ENCODE assay signal across 16 mouse cellular contexts in genomic region chr12:27018366-27018765, GRCm38 (mm10).
A peak's percentile ranks its signal among the peaks of the same experiment; 100 is the strongest.
DNase-seq lines count a peak whose midpoint lies in the region; ATAC-seq and TF ChIP-seq lines count a peak whose summit lies in the region.
"Had no signal": no experiment of that assay in that cellular context is flagged by ENCODE, and none has a peak within 500 bp of the region (broad histone marks: within the 10 kb centered on the region; RNA-seq: fewer than 3 reads in every experiment).

No protein-coding gene starts in this region.

- H3K9me3 ChIP-seq in neural tube, embryonic 12.5 days, result no peaks in the 10 kb centered on the region
- H3K9me3 ChIP-seq in hindbrain, embryonic 14.5 days (ENCODE audit: control insufficient read depth, low read length), result no peaks in the 10 kb centered on the region
- no peaks in the 10 kb centered on the region for H3K9me3 ChIP-seq in midbrain, embryonic 15.5 days
- H3K9me3 ChIP-seq: intestine, embryonic 15.5 days; limb, embryonic 15.5 days had no signal

- no peaks in the 10 kb centered on the region for H3K27me3 ChIP-seq in neural tube, embryonic 12.5 days (replicated peaks)
- no peaks in the 10 kb centered on the region for H3K27me3 ChIP-seq in hindbrain, embryonic 14.5 days (ENCODE audit: control insufficient read depth, insufficient read depth, low read length)
- H3K27me3 ChIP-seq in midbrain, embryonic 15.5 days (replicated peaks), result no peaks in the 10 kb centered on the region
- H3K27me3 ChIP-seq: intestine, embryonic 15.5 days; limb, embryonic 15.5 days had no signal

- peak overlapping the region; percentile 46; the same call in 1 of the 2 replicates for H3K27ac ChIP-seq in neural tube, embryonic 12.5 days
- peak overlapping the region; percentile 79 for H3K27ac ChIP-seq in hindbrain, embryonic 14.5 days
- H3K27ac ChIP-seq in midbrain, embryonic 15.5 days, result peak overlapping the region; percentile 78
- H3K27ac ChIP-seq in gastrocnemius, adult 2 months, result no peak overlapping the region
- H3K27ac ChIP-seq: intestine, embryonic 15.5 days; limb, embryonic 15.5 days had no signal

- H3K4me1 ChIP-seq in neural tube, embryonic 12.5 days, result peaks cover 12% of the 10 kb centered on the region
- H3K4me1 ChIP-seq in hindbrain, embryonic 14.5 days (replicated peaks; ENCODE audit: control insufficient read depth, insufficient read depth, low read length), result peaks cover 18% of the 10 kb centered on the region
- H3K4me1 ChIP-seq in midbrain, embryonic 15.5 days, result peaks cover 19% of the 10 kb centered on the region

- TF ChIP-seq CTCF in gastrocnemius, adult 2 months (IDR thresholded peaks at IDR 0.05), result no peak

- no peak overlapping the region for H3K4me3 ChIP-seq in neural tube, embryonic 12.5 days
- H3K4me3 ChIP-seq in hindbrain, embryonic 14.5 days (replicated peaks; ENCODE audit: low read length), result no peak overlapping the region
- H3K4me3 ChIP-seq in midbrain, embryonic 15.5 days, result no peak overlapping the region
- no peak overlapping the region for H3K4me3 ChIP-seq in gastrocnemius, adult 2 months
- H3K4me3 ChIP-seq: intestine, embryonic 15.5 days; limb, embryonic 15.5 days had no signal

- 63% methylated on average over 7 of the region's 7 CpGs for WGBS in neural tube, embryonic 12.5 days
- WGBS in hindbrain, embryonic 14.5 days, result 27% methylated on average over 7 of the region's 7 CpGs
- 36% methylated on average over 7 of the region's 7 CpGs for WGBS in midbrain, embryonic 15.5 days

- H3K9ac ChIP-seq in neural tube, embryonic 12.5 days, result no peak overlapping the region
- 0 out of 2 replicates have a peak overlapping the region, but pooled peaks have one; percentile 9 for H3K9ac ChIP-seq in hindbrain, embryonic 14.5 days
- H3K9ac ChIP-seq in midbrain, embryonic 15.5 days, result no peak overlapping the region
- H3K9ac ChIP-seq: intestine, embryonic 15.5 days; limb, embryonic 15.5 days; liver, postnatal 0 days had no signal

- H3K36me3 ChIP-seq in neural tube, embryonic 12.5 days, result no peaks in the 10 kb centered on the region
- no peaks in the 10 kb centered on the region for H3K36me3 ChIP-seq in hindbrain, embryonic 14.5 days (replicated peaks; ENCODE audit: control insufficient read depth, insufficient read depth)
- no peaks in the 10 kb centered on the region for H3K36me3 ChIP-seq in midbrain, embryonic 15.5 days (replicated peaks)
- H3K36me3 ChIP-seq: G1E; intestine, embryonic 15.5 days; limb, embryonic 15.5 days had no signal

- DNase-seq in neural tube, embryonic 10.5 days (ENCODE audit: extremely low spot score, low spot score), result no peak
- peak; percentile 59 for DNase-seq in hindbrain, embryonic 14.5 days (ENCODE audit: low spot score)
- DNase-seq in gastrocnemius, postnatal 36 days, result no peak
- no peak for DNase-seq in gastrocnemius, adult 2 months
- DNase-seq: adrenal gland, adult 8-10 months; cerebellum, adult 8-10 months; gastrocnemius, postnatal 10 days; heart, postnatal 14 days; liver, postnatal 0 days; lung, postnatal 4 days had no signal

- H3K4me2 ChIP-seq in neural tube, embryonic 12.5 days (replicated peaks), result no peak overlapping the region
- H3K4me2 ChIP-seq in hindbrain, embryonic 14.5 days (replicated peaks), result no peak overlapping the region
- H3K4me2 ChIP-seq in midbrain, embryonic 15.5 days, result 0 out of 2 replicates have a peak overlapping the region, but pooled peaks have one; percentile 10
- H3K4me2 ChIP-seq: intestine, embryonic 15.5 days; limb, embryonic 15.5 days had no signal

- intact Hi-C loops in gastrocnemius, postnatal 36 days (cut with DNase I), result no loop called here
- intact Hi-C loops in gastrocnemius, adult 2 months (cut with DNase I), result no loop called here

- no peak for ATAC-seq in neural tube, embryonic 12.5 days (ENCODE audit: low FRiP score, low read depth)
- ATAC-seq in hindbrain, embryonic 14.5 days (ENCODE audit: low FRiP score), result peak; percentile 53; the same call in 1 of the 2 replicates
- ATAC-seq in midbrain, embryonic 15.5 days (replicated peaks), result peak; percentile 75
- no peak for ATAC-seq in frontal cortex, adult (ENCODE audit: low TSS enrichment)
- ATAC-seq: intestine, embryonic 15.5 days; liver, postnatal 0 days had no signal

Comparison
In these comparisons a context has a peak if more than half of its experiments do, and no peak if none do; other contexts are left out.
1. ATAC-seq: peak in hindbrain, embryonic 14.5 days (single experiment) and midbrain, embryonic 15.5 days (single experiment); none in neural tube, embryonic 12.5 days (single experiment) and frontal cortex, adult (single experiment).